Mouse (Mus musculus): Measurements from ENCODE around the gene Vac14. TPM values are rescaled to one million over a fixed set of nuclear protein-coding genes. Genes with fewer than 3 reads are reported as not detected.

Gene Vac14
- polyA plus RNA-seq, 1 experiment from 2014 or later: 23.7 TPM

DNA sequence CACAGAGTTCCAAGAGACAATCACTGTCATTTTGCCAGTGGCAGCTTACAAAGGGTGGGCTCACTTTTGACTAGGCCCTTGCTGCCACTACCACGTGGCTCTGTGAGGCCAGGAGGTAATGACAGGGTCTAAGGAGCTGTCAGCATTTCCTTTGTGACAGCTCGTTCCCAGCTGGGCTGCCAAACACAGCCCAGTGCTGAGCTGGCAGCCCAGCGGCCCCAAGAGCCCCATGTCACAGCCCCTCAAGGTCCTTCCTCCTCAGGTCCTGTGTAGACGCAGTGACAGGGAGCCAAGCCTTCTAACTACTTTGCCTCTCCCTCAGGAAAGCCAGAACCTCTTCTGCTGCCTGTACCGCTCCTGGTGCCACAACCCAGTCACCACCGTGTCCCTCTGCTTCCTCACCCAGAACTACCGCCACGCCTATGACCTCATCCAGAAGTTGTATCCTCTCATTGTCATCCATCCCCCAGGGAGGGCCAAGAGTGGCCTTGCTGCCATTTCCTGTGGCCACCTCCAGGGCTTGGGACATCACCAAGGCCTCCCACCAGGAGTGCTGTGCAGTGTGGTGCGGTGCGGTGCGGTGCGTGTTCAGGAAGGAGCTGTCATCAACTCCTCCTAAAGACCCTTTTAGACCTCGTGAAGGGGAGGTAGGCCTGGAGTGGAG, 93.0 kb downstream of the Vac14 start:
- WGBS: 74% methylated on average over 13 of the region's 13 CpGs
- Histone ChIP-seq H3K27me3 (no peaks in the 10 kb centered on the region), H3K36me3 (peaks cover 56% of the 10 kb centered on the region), H3K4me2 (no peak overlapping the region), H3K9ac (no peak overlapping the region), H3K4me3 (no peak overlapping the region), H3K4me1 (replicated peaks) (peaks cover 47% of the 10 kb centered on the region), H3K9me3 (no peaks in the 10 kb centered on the region), H3K27ac (peak overlapping the region; percentile 58)
- no peak for ATAC-seq (ENCODE audit: low FRiP score)

DNA sequence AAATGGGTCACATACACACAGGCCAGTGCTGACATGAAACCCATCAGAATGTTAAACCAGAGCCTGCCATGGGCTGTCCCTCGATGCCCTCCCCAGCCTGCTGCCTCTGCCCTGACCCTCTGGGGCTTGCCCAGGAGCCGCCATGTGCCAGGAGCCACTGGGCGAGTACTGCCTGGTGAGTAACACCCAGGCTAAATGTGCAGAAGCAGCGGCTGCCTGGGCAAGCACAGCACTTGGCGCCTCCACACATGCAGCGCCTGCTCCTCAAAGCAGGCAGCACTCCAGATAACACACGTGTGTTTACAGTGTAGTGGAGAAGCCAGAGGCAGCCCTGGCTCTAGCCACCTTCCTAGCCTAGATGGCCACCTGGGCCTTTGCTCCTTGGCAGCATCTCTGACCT, 94.7 kb downstream of the Vac14 start:
- Histone ChIP-seq H3K9ac (no peak overlapping the region), H3K36me3 (peaks cover 56% of the 10 kb centered on the region), H3K27me3 (no peaks in the 10 kb centered on the region), H3K4me2 (no peak overlapping the region), H3K4me1 (replicated peaks) (peaks cover 60% of the 10 kb centered on the region), H3K4me3 (no peak overlapping the region), H3K27ac (no peak overlapping the region), H3K9me3 (no peaks in the 10 kb centered on the region)
- WGBS: 97% methylated on average over 7 of the region's 7 CpGs
- ATAC-seq (ENCODE audit: low FRiP score): no peak

DNA sequence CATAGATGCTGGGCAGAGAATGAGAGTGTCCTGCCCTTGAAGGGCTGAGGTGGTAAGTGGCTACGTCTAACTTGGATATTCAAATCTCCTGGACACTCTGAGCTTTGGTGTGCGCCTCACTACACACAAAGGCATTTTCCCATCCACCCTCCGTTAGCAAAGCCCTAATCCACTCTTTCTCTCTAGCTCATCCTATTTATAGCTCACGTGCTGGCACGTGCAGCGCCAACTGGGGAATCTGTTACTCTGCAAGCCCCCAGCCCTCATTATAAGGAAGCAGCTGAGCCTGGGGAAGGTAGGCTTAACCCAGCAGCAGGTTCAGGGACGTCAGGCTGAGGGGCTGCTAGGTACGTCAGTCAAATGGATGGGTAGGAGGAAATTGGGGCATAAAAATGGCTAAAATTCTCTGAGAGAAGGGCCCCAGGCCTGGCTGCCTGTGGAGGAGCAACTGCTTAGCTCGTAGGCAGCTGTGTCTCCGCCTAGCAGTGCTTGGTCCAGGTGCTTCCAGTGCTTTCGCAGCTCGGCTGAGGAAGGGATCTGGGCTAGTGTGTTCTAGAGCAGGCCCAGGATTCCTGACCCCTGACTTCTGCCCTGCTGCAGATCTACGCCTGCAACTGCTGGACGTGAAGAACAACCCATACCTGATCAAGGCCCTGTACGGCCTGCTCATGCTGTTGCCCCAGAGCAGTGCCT, 96.6 kb downstream of the Vac14 start:
- WGBS: 80% methylated on average over 15 of the region's 15 CpGs
- Histone ChIP-seq H3K27ac (peak overlapping the region; percentile 79), H3K9me3 (no peaks in the 10 kb centered on the region), H3K36me3 (peaks cover 56% of the 10 kb centered on the region), H3K9ac (peak overlapping the region; percentile 46; the same call in 1 of the 2 replicates), H3K4me3 (no peak overlapping the region), H3K4me2 (no peak overlapping the region), H3K27me3 (no peaks in the 10 kb centered on the region), H3K4me1 (replicated peaks) (peaks cover 67% of the 10 kb centered on the region)
- ATAC-seq (ENCODE audit: low FRiP score): no peak

DNA sequence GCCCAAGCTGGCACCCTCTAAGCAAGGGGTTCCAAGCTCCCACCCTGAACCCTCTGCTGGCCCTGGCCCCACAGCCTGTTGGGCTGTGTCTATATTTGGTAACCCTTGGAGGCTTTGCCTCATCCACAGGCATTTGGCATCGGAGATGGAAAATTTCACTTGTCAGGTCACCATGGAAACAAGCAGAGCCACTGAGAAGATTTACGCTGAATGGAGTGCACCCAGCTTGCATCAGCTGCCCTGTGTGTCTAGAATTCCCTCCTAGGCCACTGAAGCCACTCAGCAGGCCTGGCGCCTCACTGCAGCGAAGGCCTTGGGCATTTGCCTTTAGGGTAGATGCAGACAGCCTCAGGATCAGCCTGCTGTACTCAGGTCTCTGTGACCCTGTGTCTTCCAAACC, 97.7 kb downstream of the Vac14 start:
- 50% methylated on average over 4 of the region's 4 CpGs for WGBS
- Histone ChIP-seq H3K9me3 (no peaks in the 10 kb centered on the region), H3K4me1 (replicated peaks) (peaks cover 67% of the 10 kb centered on the region), H3K9ac (peak overlapping the region; percentile 46), H3K4me3 (no peak overlapping the region), H3K27me3 (no peaks in the 10 kb centered on the region), H3K4me2 (no peak overlapping the region), H3K27ac (peak overlapping the region; percentile 79), H3K36me3 (peaks cover 46% of the 10 kb centered on the region)
- ATAC-seq (ENCODE audit: low FRiP score): peak; percentile 29

DNA sequence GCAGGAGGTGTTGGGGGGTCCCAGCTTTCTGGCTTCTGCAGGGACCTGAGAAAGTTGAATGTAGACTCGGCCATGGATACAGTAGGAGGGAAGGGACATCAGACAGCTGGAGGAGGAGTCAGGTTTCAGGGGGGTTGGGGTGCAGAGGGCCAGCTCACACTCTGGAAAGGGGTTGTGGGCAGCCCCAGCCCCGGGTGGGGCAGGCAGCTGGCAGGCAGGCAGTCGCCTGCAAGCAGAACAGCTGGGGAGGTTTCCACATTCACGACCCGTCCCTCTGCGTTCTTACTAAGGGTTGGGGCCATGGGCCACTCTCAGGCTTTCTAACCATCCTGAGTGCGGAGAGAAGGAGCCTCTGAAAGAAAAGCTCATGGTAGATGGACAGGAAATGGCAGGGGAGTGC, 98.7 kb downstream of the Vac14 start:
- peaks cover 64% of the 10 kb centered on the region for H3K4me1 ChIP-seq (replicated peaks)
- H3K9ac ChIP-seq: peak overlapping the region; percentile 46; the same call in 1 of the 2 replicates
- no peak overlapping the region for H3K4me2 ChIP-seq
- no peak overlapping the region for H3K4me3 ChIP-seq
- 68% methylated on average over 7 of the region's 7 CpGs for WGBS
- H3K27me3 ChIP-seq: no peaks in the 10 kb centered on the region
- no peak overlapping the region for H3K27ac ChIP-seq
- ATAC-seq (ENCODE audit: low FRiP score): no peak
- H3K36me3 ChIP-seq: peaks cover 36% of the 10 kb centered on the region
- H3K9me3 ChIP-seq: no peaks in the 10 kb centered on the region

DNA sequence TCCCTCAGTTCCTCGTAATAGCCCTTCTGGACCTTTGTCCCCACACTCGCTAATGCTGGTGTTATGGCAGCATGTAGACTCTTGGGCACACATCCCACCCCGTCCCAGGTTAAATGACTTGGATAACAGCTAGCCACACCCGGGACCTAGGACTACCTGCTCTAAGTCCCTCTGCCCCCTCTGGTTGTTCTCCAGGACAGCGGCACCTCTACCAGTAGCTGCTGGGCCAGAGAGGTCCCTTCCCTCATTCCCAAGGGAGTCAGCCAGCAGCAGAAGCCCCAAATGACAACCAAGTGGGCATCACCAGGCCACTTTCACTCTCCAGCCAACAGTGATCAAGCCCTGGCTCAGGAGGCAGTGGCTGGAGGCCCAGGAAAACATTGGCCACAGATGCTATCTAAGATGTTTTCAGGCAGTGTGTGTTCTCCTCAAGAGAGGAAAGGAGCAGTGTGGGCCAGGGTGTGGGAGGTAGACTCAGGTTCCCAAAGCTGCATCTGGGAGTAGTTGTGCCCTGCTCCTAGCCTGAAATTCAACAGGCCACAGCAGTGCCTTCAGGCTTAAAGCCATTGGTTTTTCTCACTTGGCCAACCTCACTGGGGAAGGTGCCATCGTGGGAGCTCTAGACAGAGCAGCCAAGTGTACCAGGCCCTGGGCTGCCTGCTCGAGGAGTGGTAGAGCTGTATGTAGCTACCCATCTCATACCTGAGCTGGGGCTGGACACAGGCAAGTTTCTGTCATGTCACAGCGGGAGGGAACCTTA, 100.0 kb downstream of the Vac14 start:
- 87% methylated on average over 8 of the region's 8 CpGs for WGBS
- no peak overlapping the region for H3K4me3 ChIP-seq
- peaks cover 23% of the 10 kb centered on the region; the same call in 1 of the 2 replicates for H3K36me3 ChIP-seq
- no peak for ATAC-seq (ENCODE audit: low FRiP score)
- H3K27me3 ChIP-seq: no peaks in the 10 kb centered on the region
- H3K27ac ChIP-seq: peak overlapping the region; percentile 96
- H3K9me3 ChIP-seq: no peaks in the 10 kb centered on the region
- 0 out of 2 replicates have a peak overlapping the region, but pooled peaks have one; percentile 99 for H3K9ac ChIP-seq
- no peak overlapping the region for H3K4me2 ChIP-seq
- H3K4me1 ChIP-seq (replicated peaks): peaks cover 76% of the 10 kb centered on the region

DNA sequence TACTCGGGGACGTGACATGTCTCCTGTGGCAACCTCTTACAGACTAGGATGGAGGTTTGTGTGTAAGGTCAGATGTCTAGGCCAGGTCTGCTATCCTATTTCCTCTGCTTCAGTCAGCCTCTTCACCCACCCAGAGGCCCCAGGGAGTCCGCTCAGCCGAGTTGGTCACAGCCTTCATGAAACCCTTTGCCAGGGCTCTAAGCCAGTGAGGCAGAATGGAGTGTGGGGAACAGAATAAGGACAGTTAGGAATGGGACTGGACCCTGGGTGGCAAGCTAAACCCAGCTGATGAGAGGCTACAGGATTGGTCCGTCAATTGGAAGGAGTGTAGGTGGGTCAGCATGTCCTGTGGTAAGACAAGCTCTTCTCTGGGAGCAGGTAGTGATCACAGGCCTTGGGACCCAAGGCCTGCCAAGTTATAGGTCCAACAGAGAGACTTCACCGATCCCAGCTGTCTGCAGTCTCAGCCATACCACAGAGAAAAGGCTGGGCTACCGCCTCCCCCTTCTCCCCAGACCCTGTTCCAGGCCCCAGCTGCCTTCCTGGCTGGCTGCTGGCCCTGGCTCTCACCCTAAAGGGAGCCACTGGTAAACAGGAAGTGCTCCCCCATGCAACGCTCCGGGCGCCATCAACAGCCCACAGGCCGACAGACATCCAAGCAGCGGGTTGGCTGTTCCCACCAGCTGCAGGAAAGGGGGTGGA, 100.7 kb downstream of the Vac14 start:
- Histone ChIP-seq H3K36me3 (peaks cover 22% of the 10 kb centered on the region; the same call in 1 of the 2 replicates), H3K9ac (peak overlapping the region; percentile 99; the same call in 1 of the 2 replicates), H3K27ac (peak overlapping the region; percentile 96), H3K27me3 (no peaks in the 10 kb centered on the region), H3K4me3 (no peak overlapping the region), H3K4me1 (replicated peaks) (peaks cover 84% of the 10 kb centered on the region), H3K4me2 (no peak overlapping the region), H3K9me3 (no peaks in the 10 kb centered on the region)
- WGBS: 43% methylated on average over 12 of the region's 12 CpGs
- no peak for ATAC-seq (ENCODE audit: low FRiP score)

DNA sequence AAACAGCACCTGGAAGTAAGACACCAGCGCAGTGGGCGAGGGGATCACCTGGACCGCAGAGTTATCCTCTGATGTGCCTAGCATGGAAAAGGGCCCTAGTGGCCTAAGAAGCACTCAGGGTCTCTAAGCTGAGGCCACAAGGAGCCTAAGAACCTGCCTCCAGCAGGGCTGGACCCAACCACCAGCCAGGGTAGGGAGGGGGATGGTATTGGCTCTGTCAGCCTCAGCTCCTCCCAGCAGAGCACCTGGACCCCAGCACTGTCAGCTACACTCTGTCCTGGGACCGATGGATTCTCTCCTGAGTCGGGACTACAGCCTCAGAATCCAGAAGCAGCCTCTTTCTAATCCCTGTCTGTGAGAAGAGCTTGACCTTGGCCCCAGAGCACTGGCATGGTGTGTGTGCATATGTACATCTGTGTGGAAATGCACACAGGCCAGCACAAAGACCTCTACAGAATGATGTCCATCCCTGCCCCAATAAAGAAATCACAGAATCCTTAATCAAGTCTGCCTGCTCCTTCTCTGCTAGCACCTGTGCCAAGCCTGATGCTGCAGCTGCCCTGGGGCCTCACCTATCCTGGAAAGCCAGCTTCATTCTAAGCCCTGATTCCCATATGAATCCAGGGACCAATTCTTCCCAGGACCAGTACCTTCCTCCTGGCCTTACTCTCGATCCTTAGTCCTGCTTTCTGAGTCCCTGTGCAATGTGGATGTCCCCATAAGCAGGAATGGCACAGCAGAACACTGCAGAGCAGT, 101.7 kb downstream of the Vac14 start:
- H3K4me1 ChIP-seq (replicated peaks): peaks cover 86% of the 10 kb centered on the region
- H3K27me3 ChIP-seq: no peaks in the 10 kb centered on the region
- H3K4me2 ChIP-seq: peak overlapping the region; percentile 90
- peak overlapping the region; percentile 96 for H3K27ac ChIP-seq
- peak overlapping the region; percentile 99 for H3K9ac ChIP-seq
- H3K36me3 ChIP-seq: peaks cover 18% of the 10 kb centered on the region; the same call in 1 of the 2 replicates
- no peaks in the 10 kb centered on the region for H3K9me3 ChIP-seq
- 58% methylated on average over 6 of the region's 6 CpGs for WGBS
- ATAC-seq (ENCODE audit: low FRiP score): no peak
- H3K4me3 ChIP-seq: peak overlapping the region; percentile 82

DNA sequence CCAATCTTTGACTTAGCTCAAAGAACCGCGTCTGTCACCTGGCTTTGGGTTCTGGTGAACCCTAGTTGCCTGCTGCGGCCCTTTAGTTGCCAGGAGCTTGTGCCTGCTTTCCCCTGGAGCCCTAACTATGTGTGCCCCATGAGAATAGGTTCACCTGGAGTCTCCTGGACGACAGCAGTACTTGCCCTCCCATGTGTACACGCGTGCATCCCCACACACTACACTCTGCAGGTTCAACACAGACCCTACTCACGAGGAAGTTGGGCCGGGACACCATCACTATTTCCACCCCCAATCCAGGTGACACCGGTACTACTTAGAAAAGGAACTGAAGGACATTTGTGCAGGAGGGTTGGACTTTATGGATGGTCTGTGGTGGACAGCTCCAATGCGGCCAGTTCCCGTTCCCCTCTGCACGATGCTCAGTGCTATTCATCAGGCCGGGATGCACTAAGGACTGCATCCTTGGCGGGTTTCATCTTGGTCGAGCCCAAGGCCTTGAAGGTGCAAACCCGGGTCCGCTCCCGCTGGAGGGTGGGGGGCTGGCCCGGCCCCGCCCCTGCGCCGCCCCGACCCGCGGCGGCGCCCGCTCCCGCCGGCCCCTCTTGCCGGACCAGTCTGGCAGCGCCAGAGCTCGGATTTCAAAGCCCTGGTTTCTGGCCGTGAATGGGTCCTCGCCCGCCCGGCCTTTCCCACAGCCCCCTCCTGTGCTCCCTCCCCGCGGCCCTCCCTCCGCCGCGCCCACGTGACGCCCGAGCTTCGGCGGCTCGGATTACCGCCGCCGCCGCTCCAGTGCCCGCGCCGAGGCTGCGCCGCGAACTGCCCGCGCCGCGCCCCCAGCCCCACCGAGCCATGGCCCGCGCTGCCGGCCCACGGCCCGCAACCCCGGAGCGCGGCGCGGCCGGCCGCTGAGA, 102.6 kb downstream of the Vac14 start, which contains the start of gene Mtss1l:
Mtss1l (plus strand) TSS at position 792 of the 914 bp plus-strand sequence.
- no peaks in the 10 kb centered on the region for H3K27me3 ChIP-seq
- ATAC-seq (ENCODE audit: low FRiP score): peak; percentile 60
- peak within 1 kb of the TSS; percentile 90 for H3K4me2 ChIP-seq
- no peaks in the 10 kb centered on the region for H3K9me3 ChIP-seq
- WGBS: 3% methylated on average over 73 of the region's 75 CpGs
- peak within 1 kb of the TSS; percentile 82 for H3K4me3 ChIP-seq
- H3K9ac ChIP-seq: peak within 1 kb of the TSS; percentile 99
- peaks cover 85% of the 10 kb centered on the region for H3K4me1 ChIP-seq (replicated peaks)
- peak within 1 kb of the TSS; percentile 96 for H3K27ac ChIP-seq
- peaks cover 15% of the 10 kb centered on the region for H3K36me3 ChIP-seq

DNA sequence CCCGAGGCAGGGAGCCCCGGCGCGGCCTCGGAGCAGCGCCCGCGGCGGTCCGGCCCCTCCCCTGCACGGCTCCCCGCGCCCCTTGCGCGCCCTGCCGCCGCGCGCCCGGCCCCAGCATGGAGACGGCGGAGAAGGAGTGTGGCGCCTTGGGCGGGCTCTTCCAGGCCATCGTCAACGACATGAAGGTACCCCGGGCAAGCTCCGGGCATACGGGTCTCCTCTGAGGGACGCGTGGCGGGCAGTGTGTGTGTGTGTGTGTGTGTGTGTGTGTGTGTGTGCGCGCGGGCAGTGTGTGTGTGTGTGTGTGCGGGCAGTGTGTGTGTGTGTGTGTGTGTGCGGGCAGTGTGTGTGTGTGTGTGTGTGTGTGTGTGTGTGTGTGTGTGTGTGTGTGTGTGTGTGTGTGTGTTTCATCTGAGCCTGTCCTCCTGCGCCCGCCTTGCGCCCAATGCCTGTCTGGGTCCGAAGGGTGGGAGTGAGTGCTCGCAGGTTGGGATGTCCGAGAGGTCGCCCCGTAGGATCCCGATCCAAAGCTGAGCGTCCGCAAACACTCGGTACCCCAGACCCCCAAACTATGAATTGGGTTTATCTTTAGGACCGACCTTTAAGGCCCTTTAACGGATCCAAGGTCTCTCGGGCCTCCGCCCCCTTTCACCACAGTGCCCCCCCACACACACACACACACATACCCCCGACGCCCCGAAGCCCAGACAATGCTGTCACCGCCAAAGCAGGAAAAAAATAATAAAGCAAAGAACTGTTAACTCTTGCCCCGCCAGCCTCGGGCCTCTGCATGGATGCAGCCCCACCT, 103.4 kb downstream of the Vac14 start:
- Histone ChIP-seq H3K27me3 (no peaks in the 10 kb centered on the region), H3K4me1 (replicated peaks) (peaks cover 83% of the 10 kb centered on the region), H3K4me2 (peak overlapping the region; percentile 90), H3K9me3 (no peaks in the 10 kb centered on the region), H3K4me3 (peak overlapping the region; percentile 82), H3K9ac (peak overlapping the region; percentile 99), H3K27ac (peak overlapping the region; percentile 96), H3K36me3 (peaks cover 23% of the 10 kb centered on the region)
- peak; percentile 55 for ATAC-seq (ENCODE audit: low FRiP score)
- 1% methylated on average over 46 of the region's 59 CpGs for WGBS
